Mouse (Mus musculus) liver, embryonic 14.5 days (tissue): ENCODE measurements at regions not wholly inside any gene's neighbourhood (a gene's known extent, or its start where the extent isn't known, plus 50 kb on each side); places are given as distances from the start of the nearest gene placed in this dataset.

Experiments
- ATAC-seq: fragments of 200-750 bp; cut with Nextera tagmentation; 2 replicates; pipeline ENCODE4 v1.8.0; 2017; ENCODE audit warnings: moderate number of reproducible peaks, mild to moderate bottlenecking, moderate library complexity; ENCODE audit not compliant: insufficient read depth
- DNase-seq, 3 experiments: peaks; one replicate each; pipeline ENCODE4 v3.0.0-alpha.2; 2012 to 2013; ENCODE audit warnings: low read depth in 3 of 3, low spot score in 3 of 3
- H3K27ac ChIP-seq: fragments of 300-500 bp; sonication (generic); 2 replicates; pipeline ENCODE4 v1.5.1; 2014; ENCODE audit warnings: moderate library complexity, mild to moderate bottlenecking, control low read depth, inconsistent platforms
- H3K27me3 ChIP-seq: fragments of 300-500 bp; sonication (generic); 2 replicates; pipeline ENCODE4 v1.6.1; 2014; ENCODE audit warnings: mild to moderate bottlenecking, low read length, moderate library complexity; ENCODE audit not compliant: control insufficient read depth, insufficient read depth
- H3K36me3 ChIP-seq: fragments of 300-500 bp; sonication (generic); replicated peaks from 2 replicates; pipeline ENCODE4 v1.6.1; 2014; ENCODE audit warnings: low read depth; ENCODE audit not compliant: control insufficient read depth, insufficient read depth
- H3K4me1 ChIP-seq, 2 experiments: fragments of 200-500 bp in 1 of 2; fragments of 300-500 bp in 1 of 2; sonication (generic) in 1 of 2; replicated peaks; 2 replicates each; pipeline ENCODE4 v1.6.1; 2012 to 2014; ENCODE audit warnings: antibody characterized with exemption in 1 of 2, inconsistent platforms in 1 of 2, low read length in 1 of 2; ENCODE audit not compliant: control insufficient read depth in 2 of 2, insufficient read depth in 2 of 2
- H3K4me2 ChIP-seq: fragments of 300-500 bp; sonication (generic); 2 replicates; pipeline ENCODE4 v1.6.1; 2014; ENCODE audit warnings: low read depth, mild to moderate bottlenecking, control low read depth, moderate library complexity
- H3K4me3 ChIP-seq, 2 experiments: fragments of 200-500 bp in 1 of 2; fragments of 300-500 bp in 1 of 2; sonication (generic) in 1 of 2; 2 replicates each; pipeline ENCODE4 v1.5.1; 2012 to 2014; ENCODE audit warnings: low read depth in 2 of 2, low read length in 2 of 2, mild to moderate bottlenecking in 2 of 2, control low read depth in 1 of 2, inconsistent platforms in 1 of 2, moderate library complexity in 1 of 2; ENCODE audit not compliant: insufficient read depth in 1 of 2
- H3K9ac ChIP-seq: fragments of 300-500 bp; sonication (generic); replicated peaks from 2 replicates; pipeline ENCODE4 v1.6.1; 2014; ENCODE audit warnings: mild to moderate bottlenecking, control low read depth, moderate library complexity
- H3K9me3 ChIP-seq: fragments of 300-500 bp; sonication (generic); 2 replicates; pipeline ENCODE4 v1.6.1; 2016; ENCODE audit warnings: low read length, mixed read lengths; ENCODE audit not compliant: control insufficient read depth
- CTCF ChIP-seq: IDR thresholded peaks from 2 replicates; pipeline ENCODE4 v1.5.1; 2016; ENCODE audit warnings: antibody characterized with exemption, low read depth, control low read depth
- EP300 ChIP-seq: IDR thresholded peaks from 2 replicates; pipeline ENCODE4 v1.6.1; 2016; ENCODE audit warnings: antibody characterized with exemption, low read depth
- WGBS: fragments of 180-500 bp; shearing (Covaris S2); extraction: QIAGEN DNeasy Blood & Tissue Kit; methylation state at CpG from one replicate; pipeline ENCODE4 v1.1.7; 2014; ENCODE audit not compliant: insufficient replicate concordance; 5-methylcytosine and 5-hydroxymethylcytosine counted together

DNA sequence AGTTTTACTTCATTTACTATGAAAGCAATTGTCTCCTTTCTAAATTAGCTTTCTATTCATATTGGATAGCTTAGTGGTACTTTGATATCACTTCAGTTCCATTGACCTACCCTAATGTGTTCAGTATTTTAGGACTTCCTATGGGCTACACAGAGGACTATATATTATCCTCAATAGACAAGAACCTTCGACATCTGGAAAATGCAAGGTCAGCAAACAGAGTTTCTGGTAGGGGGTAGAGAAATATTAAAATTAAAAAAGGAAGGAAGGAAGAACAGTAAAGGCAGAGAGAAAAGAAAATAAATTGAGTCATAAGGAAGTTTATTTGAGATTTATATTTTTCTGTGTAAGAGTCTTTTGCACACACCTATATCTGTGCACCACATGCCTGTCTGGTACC, 107.4 kb upstream of the Insig1 start:
- TF ChIP-seq CTCF (no peak), EP300 (no peak)
- no peak for ATAC-seq
- Histone ChIP-seq H3K4me1 (no peaks in the 10 kb centered on the region), H3K9ac (no peak overlapping the region), H3K9me3 (no peaks in the 10 kb centered on the region), H3K27ac (no peak overlapping the region), H3K36me3 (no peaks in the 10 kb centered on the region), H3K27me3 (no peaks in the 10 kb centered on the region), H3K4me3 (no peak overlapping the region), H3K4me2 (no peak overlapping the region)
- no peak for DNase-seq
- WGBS, result 58% methylated on average over 1 of the region's 1 CpGs

DNA sequence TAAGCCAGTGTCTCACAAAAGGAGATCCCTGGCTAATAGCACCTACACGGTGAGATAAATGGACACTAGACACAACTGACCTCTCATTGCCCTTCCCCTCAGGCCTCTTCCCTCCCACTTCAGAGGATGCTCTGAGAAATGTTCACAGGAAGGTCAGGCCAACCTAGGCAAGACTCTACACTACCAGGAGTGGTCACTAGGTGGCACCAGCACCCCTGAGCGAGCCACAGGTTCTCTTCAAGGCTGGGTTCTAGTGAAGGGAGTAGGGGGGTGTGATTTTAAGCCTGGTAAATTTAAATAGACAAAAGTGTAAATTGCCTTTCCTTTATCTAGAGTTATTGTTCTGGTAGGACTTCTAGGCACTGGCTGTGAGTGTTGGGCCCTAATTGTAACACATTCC, 76.0 kb upstream of the Insig1 start:
- no peak overlapping the region for H3K9ac ChIP-seq
- peak; percentile 91 for TF ChIP-seq CTCF
- no peak for TF ChIP-seq EP300
- 0 out of 4 replicates have a peak, but pooled peaks cover 0 to 2% of the 10 kb centered on the region in 2 experiments for H3K4me1 ChIP-seq
- ATAC-seq, result no peak
- WGBS, result 5% methylated on average over 2 of the region's 2 CpGs
- H3K36me3 ChIP-seq, result no peaks in the 10 kb centered on the region
- no peak overlapping the region for H3K27ac ChIP-seq
- DNase-seq, result no peak
- H3K4me3 ChIP-seq, result no peak overlapping the region
- H3K9me3 ChIP-seq, result no peaks in the 10 kb centered on the region
- no peak overlapping the region for H3K4me2 ChIP-seq
- no peaks in the 10 kb centered on the region for H3K27me3 ChIP-seq

DNA sequence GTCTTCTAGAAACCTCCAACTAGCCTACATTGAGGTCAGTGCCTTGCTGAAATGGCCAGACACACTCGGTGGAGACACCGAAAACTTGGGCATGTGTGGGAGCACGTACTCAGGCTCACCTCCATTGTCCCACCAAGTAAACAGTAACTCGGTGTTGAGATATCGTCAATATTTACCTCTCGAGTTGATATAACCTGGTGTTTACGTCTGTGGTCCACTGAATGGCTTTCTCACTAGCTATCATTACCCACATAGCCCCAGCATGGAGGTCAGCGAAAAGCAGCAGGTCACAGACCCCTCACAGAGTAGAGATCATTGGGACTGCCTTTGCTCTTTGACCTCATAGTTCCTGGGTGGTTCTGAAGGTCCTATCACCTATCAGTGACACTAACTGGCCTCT, 73.4 kb upstream of the Insig1 start:
- Histone ChIP-seq H3K36me3 (no peaks in the 10 kb centered on the region), H3K4me3 (no peak overlapping the region), H3K9me3 (no peaks in the 10 kb centered on the region), H3K9ac (no peak overlapping the region), H3K27me3 (no peaks in the 10 kb centered on the region), H3K4me1 (0 out of 4 replicates have a peak, but pooled peaks cover 0 to 2% of the 10 kb centered on the region in 2 experiments), H3K4me2 (no peak overlapping the region), H3K27ac (no peak overlapping the region)
- ATAC-seq (no peak), DNase-seq (no peak)
- TF ChIP-seq EP300 (no peak), CTCF (no peak)
- WGBS, result 58% methylated on average over 8 of the region's 8 CpGs

DNA sequence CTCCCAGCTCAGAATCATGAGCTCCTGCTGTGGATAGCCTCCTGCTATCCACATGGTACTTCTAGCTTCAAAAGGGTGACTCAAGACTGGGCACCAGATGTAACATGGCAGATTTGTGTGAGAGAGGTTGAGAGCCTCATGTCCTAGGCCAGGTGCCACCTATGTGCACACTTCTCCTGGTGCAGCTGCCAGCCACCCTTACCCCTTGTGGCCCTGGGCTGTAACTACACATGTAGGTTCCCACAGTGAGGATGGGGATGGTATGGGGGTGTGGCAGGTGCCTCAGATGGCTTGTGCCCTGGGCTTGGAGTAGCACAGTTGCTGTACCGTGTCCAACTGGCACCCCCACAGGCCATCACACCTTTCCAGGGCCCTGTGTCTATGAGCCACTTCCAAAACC, 68.2 kb upstream of the Insig1 start:
- H3K4me2 ChIP-seq, result no peak overlapping the region
- H3K9me3 ChIP-seq, result no peaks in the 10 kb centered on the region
- no peaks in the 10 kb centered on the region for H3K36me3 ChIP-seq
- H3K9ac ChIP-seq, result no peak overlapping the region
- H3K4me1 ChIP-seq, result no peaks in the 10 kb centered on the region
- 56% methylated on average over 1 of the region's 1 CpGs for WGBS
- no peak overlapping the region for H3K4me3 ChIP-seq
- DNase-seq, result no peak
- no peak for ATAC-seq
- no peaks in the 10 kb centered on the region for H3K27me3 ChIP-seq
- H3K27ac ChIP-seq, result no peak overlapping the region
- TF ChIP-seq CTCF (peak; percentile 43; the same call in 1 of the 2 replicates), EP300 (no peak)

DNA sequence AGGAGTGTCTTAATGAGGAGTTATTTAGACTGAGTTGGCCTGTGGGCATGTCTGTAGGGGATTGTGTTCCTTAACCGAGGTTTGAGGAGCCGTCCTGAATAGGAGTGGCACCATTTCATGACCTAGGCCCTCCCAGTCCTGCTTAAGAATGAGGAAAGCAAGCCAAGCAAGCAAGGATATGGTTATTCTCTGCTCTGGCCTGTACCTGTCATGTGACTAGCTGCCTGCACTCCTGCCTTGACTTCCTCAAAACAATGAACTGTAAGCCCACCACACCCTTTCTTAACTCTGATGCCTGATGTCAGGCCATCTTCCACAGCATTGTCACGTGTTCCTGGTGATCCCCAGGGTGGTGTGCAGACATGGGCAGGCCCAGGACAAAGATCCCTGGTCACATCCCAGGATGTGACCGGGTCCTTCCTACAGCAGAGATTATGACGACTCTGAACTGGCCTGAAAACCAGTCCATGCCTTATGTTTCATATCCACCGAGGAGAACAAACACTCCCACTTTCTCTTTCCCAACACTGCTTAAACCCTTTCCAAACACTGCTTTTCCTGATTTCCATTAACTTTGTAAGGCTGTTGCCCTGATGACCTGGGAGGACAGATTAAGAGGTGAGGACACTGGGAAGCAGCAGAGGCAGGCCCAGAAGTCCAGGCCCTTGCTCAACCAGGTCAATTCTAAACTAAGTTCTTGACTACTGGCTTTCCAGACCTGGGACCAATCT, 67.2 kb upstream of the Insig1 start:
- ATAC-seq, result no peak

More for the DNA sequence above, 67.2 kb upstream of the Insig1 start:
- Histone ChIP-seq H3K9ac (no peak overlapping the region), H3K27me3 (no peaks in the 10 kb centered on the region), H3K27ac (no peak overlapping the region), H3K36me3 (no peaks in the 10 kb centered on the region), H3K9me3 (no peaks in the 10 kb centered on the region), H3K4me3 (no peak overlapping the region), H3K4me2 (no peak overlapping the region), H3K4me1 (no peaks in the 10 kb centered on the region)
- TF ChIP-seq EP300, result no peak
- TF ChIP-seq CTCF, result no peak
- WGBS, result 48% methylated on average over 6 of the region's 6 CpGs
- no peak for DNase-seq
